Mouse (Mus musculus) embryonic facial prominence, embryonic 12.5 days (tissue): Measurements from ENCODE around the gene Cct8l1. TPM values are rescaled to one million over a fixed set of nuclear protein-coding genes. Genes with fewer than 3 reads are reported as not detected.

ENCODE experiments used
- ATAC-seq: fragments of 200-750 bp; cut with Nextera tagmentation; 2 replicates; pipeline ENCODE4 v1.8.0; 2017; ENCODE audit not compliant: insufficient number of reproducible peaks, insufficient read depth, low FRiP score, low TSS enrichment
- H3K27ac ChIP-seq: fragments of 300-500 bp; sonication (generic); 2 replicates; pipeline ENCODE4 v1.5.1; 2016; ENCODE audit warnings: mild to moderate bottlenecking
- H3K27me3 ChIP-seq: fragments of 300-500 bp; sonication (generic); 2 replicates; pipeline ENCODE4 v1.6.1; 2016; ENCODE audit warnings: mild to moderate bottlenecking, moderate library complexity
- H3K36me3 ChIP-seq: fragments of 300-500 bp; sonication (generic); 2 replicates; pipeline ENCODE4 v1.6.1; 2016; ENCODE audit warnings: mild to moderate bottlenecking
- H3K4me1 ChIP-seq: fragments of 300-500 bp; sonication (generic); 2 replicates; pipeline ENCODE4 v1.6.1; 2016
- H3K4me2 ChIP-seq: fragments of 300-500 bp; sonication (generic); replicated peaks from 2 replicates; pipeline ENCODE4 v1.6.1; 2016; ENCODE audit warnings: mild to moderate bottlenecking, moderate library complexity
- H3K4me3 ChIP-seq: fragments of 300-500 bp; sonication (generic); 2 replicates; pipeline ENCODE4 v1.5.1; 2016; ENCODE audit warnings: mild to moderate bottlenecking
- H3K9ac ChIP-seq: fragments of 300-500 bp; sonication (generic); 2 replicates; pipeline ENCODE4 v1.6.1; 2016; ENCODE audit warnings: mild to moderate bottlenecking, moderate library complexity
- H3K9me3 ChIP-seq: fragments of 300-500 bp; sonication (generic); 2 replicates; pipeline ENCODE4 v1.6.1; 2016; ENCODE audit warnings: mild to moderate bottlenecking, moderate library complexity
- WGBS: fragments of 180-500 bp; shearing (Covaris S2); methylation state at CpG from one replicate; pipeline ENCODE4 v1.1.7; 2016; 5-methylcytosine and 5-hydroxymethylcytosine counted together
- polyA plus RNA-seq: library from polyadenylated mRNA; unstranded; fragments of >200 nt; fragmentation: Nextera tagmentation; extraction: Ambion mirVana; gene quantifications from 2 replicates; pipeline ENCODE4 v1.2.1, GENCODE M21; 2016

Gene Cct8l1
- polyA plus RNA-seq, 1 experiment from 2014 or later: not detected

GRCm38 (mm10) chr5:25532256-25533147 is 16.6 kb downstream of the Cct8l1 start:
- no peak overlapping the region for H3K27ac ChIP-seq
- H3K4me2 ChIP-seq: no peak overlapping the region
- WGBS: 48% methylated on average over 17 of the region's 18 CpGs
- ATAC-seq: no peak
- H3K4me3 ChIP-seq: no peak overlapping the region
- H3K9ac ChIP-seq: no peak overlapping the region
- H3K36me3 ChIP-seq: no peaks in the 10 kb centered on the region
- H3K4me1 ChIP-seq: 0 out of 2 replicates have a peak, but pooled peaks cover 4% of the 10 kb centered on the region
- no peaks in the 10 kb centered on the region for H3K27me3 ChIP-seq
- 0 out of 2 replicates have a peak, but pooled peaks cover 4% of the 10 kb centered on the region for H3K9me3 ChIP-seq

- no peak overlapping the region for H3K4me3 ChIP-seq
- 0 out of 2 replicates have a peak, but pooled peaks cover 4% of the 10 kb centered on the region for H3K9me3 ChIP-seq
- H3K9ac ChIP-seq: no peak overlapping the region
- H3K36me3 ChIP-seq: no peaks in the 10 kb centered on the region
- no peak overlapping the region for H3K27ac ChIP-seq
- no peak overlapping the region for H3K4me2 ChIP-seq
- WGBS: 74% methylated on average over 5 of the region's 5 CpGs
- no peak for ATAC-seq
- H3K4me1 ChIP-seq: 0 out of 2 replicates have a peak, but pooled peaks cover 4% of the 10 kb centered on the region
- H3K27me3 ChIP-seq: no peaks in the 10 kb centered on the region
These were observed 17.4 kb downstream of the Cct8l1 start for GRCm38 (mm10) chr5:25533298-25533697.

- Histone ChIP-seq H3K4me2 (no peak overlapping the region), H3K36me3 (no peaks in the 10 kb centered on the region), H3K27me3 (no peaks in the 10 kb centered on the region), H3K4me1 (no peaks in the 10 kb centered on the region), H3K4me3 (no peak overlapping the region), H3K27ac (no peak overlapping the region), H3K9me3 (0 out of 2 replicates have a peak, but pooled peaks cover 4% of the 10 kb centered on the region), H3K9ac (no peak overlapping the region)
- ATAC-seq: no peak
- WGBS: 78% methylated on average over 2 of the region's 2 CpGs
These were observed 19.7 kb downstream of the Cct8l1 start for GRCm38 (mm10) chr5:25535566-25535965.

GRCm38 (mm10) chr5:25536451-25536850 is 20.6 kb downstream of the Cct8l1 start:
- 64% methylated on average over 2 of the region's 2 CpGs for WGBS
- H3K36me3 ChIP-seq: no peaks in the 10 kb centered on the region

GRCm38 (mm10) chr5:25536921-25537409 is 21.1 kb downstream of the Cct8l1 start:
- Histone ChIP-seq H3K36me3 (no peaks in the 10 kb centered on the region), H3K27ac (no peak overlapping the region), H3K9ac (no peak overlapping the region), H3K9me3 (0 out of 2 replicates have a peak, but pooled peaks cover 4% of the 10 kb centered on the region), H3K27me3 (no peaks in the 10 kb centered on the region), H3K4me1 (no peaks in the 10 kb centered on the region), H3K4me2 (no peak overlapping the region), H3K4me3 (no peak overlapping the region)
- 43% methylated on average over 6 of the region's 6 CpGs for WGBS
- no peak for ATAC-seq

More at GRCm38 (mm10) chr5:25536451-25536850, 20.6 kb downstream of the Cct8l1 start:
- Histone ChIP-seq H3K4me2 (no peak overlapping the region), H3K9ac (no peak overlapping the region), H3K27ac (no peak overlapping the region), H3K4me3 (no peak overlapping the region), H3K4me1 (no peaks in the 10 kb centered on the region), H3K27me3 (no peaks in the 10 kb centered on the region), H3K9me3 (0 out of 2 replicates have a peak, but pooled peaks cover 4% of the 10 kb centered on the region)
- ATAC-seq: no peak

DNA sequence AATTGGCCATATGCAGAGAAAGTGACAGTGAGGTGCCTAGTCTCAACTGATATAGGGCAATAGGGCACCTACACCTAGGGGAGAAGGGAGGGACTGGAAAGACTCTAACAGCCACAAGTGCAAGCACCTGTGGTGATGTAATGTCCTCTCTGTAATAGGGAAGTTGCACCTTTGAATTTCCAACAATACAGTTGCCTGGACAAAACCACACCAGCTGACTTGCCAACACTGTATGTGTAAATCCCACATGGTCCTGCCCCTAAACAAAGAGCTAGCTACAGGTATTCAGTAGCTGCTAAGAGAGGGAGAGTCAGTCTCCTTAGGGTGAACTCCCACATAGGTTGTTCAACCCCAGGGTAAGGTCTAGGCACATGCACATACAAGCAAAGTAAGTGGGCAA is 24.5 kb downstream of the Cct8l1 start:
- Histone ChIP-seq H3K27ac (no peak overlapping the region), H3K36me3 (no peaks in the 10 kb centered on the region), H3K4me3 (no peak overlapping the region), H3K4me2 (no peak overlapping the region), H3K9ac (no peak overlapping the region), H3K9me3 (0 out of 2 replicates have a peak, but pooled peaks cover 4% of the 10 kb centered on the region), H3K27me3 (no peaks in the 10 kb centered on the region), H3K4me1 (no peaks in the 10 kb centered on the region)
- ATAC-seq: no peak

DNA sequence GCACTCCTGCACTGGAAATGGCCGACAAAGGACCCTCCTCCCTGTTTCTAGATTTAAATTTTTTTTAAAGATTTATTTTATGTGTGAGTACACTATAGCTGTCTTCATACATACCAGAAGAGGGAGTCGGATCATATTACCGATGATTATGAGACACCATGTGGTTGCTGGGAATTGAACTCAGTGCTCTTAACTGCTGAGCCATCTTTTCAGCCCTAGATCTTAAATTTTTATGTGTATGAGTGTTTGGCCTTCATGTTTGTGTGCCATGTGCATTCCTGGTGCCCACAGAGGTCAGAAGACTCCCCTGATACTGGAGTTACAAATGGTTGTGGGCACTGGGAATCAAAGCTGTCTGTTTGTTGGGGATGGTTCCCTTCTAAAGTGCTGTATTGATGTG is 25.1 kb downstream of the Cct8l1 start:
- H3K36me3 ChIP-seq: no peaks in the 10 kb centered on the region
- ATAC-seq: no peak
- H3K4me3 ChIP-seq: no peak overlapping the region
- no peaks in the 10 kb centered on the region for H3K27me3 ChIP-seq
- H3K9ac ChIP-seq: no peak overlapping the region
- WGBS: 65% methylated on average over 3 of the region's 3 CpGs
- H3K4me1 ChIP-seq: no peaks in the 10 kb centered on the region
- no peak overlapping the region for H3K27ac ChIP-seq
- 0 out of 2 replicates have a peak, but pooled peaks cover 4% of the 10 kb centered on the region for H3K9me3 ChIP-seq
- no peak overlapping the region for H3K4me2 ChIP-seq

DNA sequence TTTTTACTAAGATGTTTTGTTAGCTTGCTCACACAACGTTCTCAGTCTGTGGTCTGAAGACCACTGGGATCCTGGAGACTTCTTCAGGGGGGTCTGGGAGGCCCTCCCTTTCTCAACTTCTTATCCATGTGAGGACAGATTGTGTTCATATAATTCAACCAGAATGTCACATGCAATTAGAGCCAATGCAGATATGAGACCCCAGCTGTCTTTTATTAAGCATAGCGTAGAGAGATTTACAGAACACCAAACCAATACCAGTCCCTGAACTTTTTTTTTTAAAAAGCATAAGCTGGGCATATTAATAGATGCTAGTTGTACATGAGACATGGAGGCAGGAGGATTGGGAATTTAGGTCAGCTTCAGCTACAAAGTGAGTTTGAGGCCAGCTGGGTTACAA is 25.8 kb downstream of the Cct8l1 start:
- H3K9me3 ChIP-seq: 0 out of 2 replicates have a peak, but pooled peaks cover 4% of the 10 kb centered on the region
- no peak overlapping the region for H3K4me3 ChIP-seq
- H3K4me2 ChIP-seq: no peak overlapping the region
- H3K4me1 ChIP-seq: no peaks in the 10 kb centered on the region
- H3K27ac ChIP-seq: no peak overlapping the region
- 21% methylated on average over 2 of the region's 2 CpGs for WGBS
- H3K36me3 ChIP-seq: no peaks in the 10 kb centered on the region
- no peaks in the 10 kb centered on the region for H3K27me3 ChIP-seq
- no peak overlapping the region for H3K9ac ChIP-seq
- no peak for ATAC-seq

DNA sequence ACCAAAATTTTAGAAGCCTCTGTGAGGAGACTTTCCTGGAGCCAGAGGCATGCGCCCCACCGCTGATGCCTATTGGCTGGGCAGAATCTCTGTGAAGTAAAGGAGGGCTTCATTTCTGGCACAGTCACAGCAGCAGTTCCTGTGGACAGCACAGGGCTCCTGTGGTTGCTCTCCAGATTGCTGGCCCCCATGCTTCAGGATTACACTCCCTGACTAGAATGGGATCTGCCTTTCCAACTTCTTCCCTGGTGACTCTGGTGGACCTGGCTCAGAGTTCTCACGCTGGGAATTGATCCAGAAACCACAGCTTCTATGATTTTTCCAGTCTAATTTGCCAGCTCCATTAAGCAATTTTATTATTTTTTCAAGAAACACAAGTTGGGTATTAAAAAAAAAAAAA is 28.2 kb downstream of the Cct8l1 start:
- Histone ChIP-seq H3K36me3 (no peaks in the 10 kb centered on the region), H3K4me1 (no peaks in the 10 kb centered on the region), H3K9me3 (no peaks in the 10 kb centered on the region), H3K9ac (no peak overlapping the region), H3K4me3 (no peak overlapping the region), H3K27ac (no peak overlapping the region), H3K4me2 (no peak overlapping the region), H3K27me3 (no peaks in the 10 kb centered on the region)
- ATAC-seq: no peak
- 92% methylated on average over 3 of the region's 3 CpGs for WGBS

DNA sequence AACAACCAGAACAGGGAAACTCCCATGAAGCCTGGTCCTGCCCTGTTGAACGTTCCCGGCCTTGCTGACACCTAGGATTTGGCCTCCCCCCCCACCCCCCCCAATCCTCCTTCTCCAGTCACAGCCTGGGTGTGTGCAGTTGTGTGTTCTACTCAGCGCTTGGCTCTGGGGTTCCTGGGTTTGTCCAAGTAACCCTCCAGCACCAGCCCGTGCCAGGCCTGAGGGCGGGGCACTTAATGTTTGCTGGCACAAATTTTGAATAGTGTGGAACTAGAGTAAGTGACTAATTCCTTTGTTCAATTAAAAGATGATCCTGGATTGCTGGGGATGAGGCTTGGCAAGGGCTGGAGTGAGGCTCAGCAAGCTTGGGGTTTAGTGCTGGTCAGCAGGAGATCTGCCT is 28.7 kb downstream of the Cct8l1 start:
- H3K9me3 ChIP-seq: no peaks in the 10 kb centered on the region
- H3K9ac ChIP-seq: no peak overlapping the region
- ATAC-seq: no peak
- no peaks in the 10 kb centered on the region for H3K4me1 ChIP-seq
- no peaks in the 10 kb centered on the region for H3K36me3 ChIP-seq
- no peak overlapping the region for H3K4me2 ChIP-seq
- 84% methylated on average over 5 of the region's 5 CpGs for WGBS
- no peak overlapping the region for H3K4me3 ChIP-seq
- no peaks in the 10 kb centered on the region for H3K27me3 ChIP-seq
- H3K27ac ChIP-seq: no peak overlapping the region

DNA sequence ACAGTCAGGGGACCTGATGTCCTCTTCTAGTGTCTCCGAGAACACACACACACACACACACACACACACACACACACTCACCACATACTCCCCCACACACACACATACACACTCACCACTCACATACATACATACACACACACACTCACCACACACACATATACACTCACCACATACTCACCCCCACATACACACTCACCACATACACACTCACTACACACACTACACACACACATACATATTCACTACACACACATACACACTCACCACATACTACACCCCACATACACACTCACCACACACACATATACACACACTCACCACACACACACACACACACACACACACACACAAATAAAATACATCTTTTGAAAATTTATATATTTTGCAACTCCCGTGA is 31.0 kb downstream of the Cct8l1 start:
- Histone ChIP-seq H3K27me3 (no peaks in the 10 kb centered on the region), H3K4me2 (no peak overlapping the region), H3K9ac (no peak overlapping the region), H3K4me1 (no peaks in the 10 kb centered on the region), H3K27ac (no peak overlapping the region), H3K4me3 (no peak overlapping the region), H3K36me3 (no peaks in the 10 kb centered on the region), H3K9me3 (no peaks in the 10 kb centered on the region)
- 0 out of 2 replicates have a peak, but pooled peaks have one; percentile 35 for ATAC-seq
- WGBS: 92% methylated on average over 2 of the region's 2 CpGs

- Histone ChIP-seq H3K4me3 (no peak overlapping the region), H3K36me3 (no peaks in the 10 kb centered on the region), H3K4me1 (no peaks in the 10 kb centered on the region), H3K4me2 (no peak overlapping the region), H3K9me3 (no peaks in the 10 kb centered on the region), H3K9ac (no peak overlapping the region), H3K27me3 (no peaks in the 10 kb centered on the region), H3K27ac (no peak overlapping the region)
- no peak for ATAC-seq
- WGBS: 71% methylated on average over 1 of the region's 1 CpGs
These were observed 35.0 kb downstream of the Cct8l1 start for GRCm38 (mm10) chr5:25550912-25551311.
